Mouse (Mus musculus) hindbrain, embryonic 14.5 days (tissue): Measurements from ENCODE around the gene Etfrf1. TPM values are rescaled to one million over a fixed set of nuclear protein-coding genes. Genes with fewer than 3 reads are reported as not detected.

Experiments
- polyA plus RNA-seq: library from polyadenylated mRNA; unstranded; fragments of >200 nt; fragmentation: Nextera tagmentation; extraction: Ambion mirVana; gene quantifications from 2 replicates; pipeline ENCODE4 v1.2.1, GENCODE M21; 2014

The Etfrf1 gene
- polyA plus RNA-seq, 1 experiment from 2014 or later, result 29.7 TPM

Other genes starting within 250 kb of the Etfrf1 start
- gene Bcat1, start 134.9 kb upstream of the Etfrf1 start, polyA plus RNA-seq, result 101 and 123 TPM in 2 replicates
- gene Lrmp, start 95.5 kb upstream of the Etfrf1 start, polyA plus RNA-seq, result 0.78 and 1.0 TPM in 2 replicates
- gene Casc1, start 129 bp upstream of the Etfrf1 start, polyA plus RNA-seq, result 1.3 and 1.4 TPM in 2 replicates
- gene Kras, start 39.1 kb downstream of the Etfrf1 start, polyA plus RNA-seq, result 109 and 115 TPM in 2 replicates